Mouse (Mus musculus) CH12.LX (cell line): ENCODE data around the gene Zfpm1. TPM values are rescaled to one million over a fixed set of nuclear protein-coding genes. Genes with fewer than 3 reads are reported as not detected.
A peak's percentile ranks its signal among the peaks of the same experiment; 100 is the strongest.

Experiments
- DNase-seq: peaks from one replicate; pipeline ENCODE4 v3.0.0-alpha.2; 2013; ENCODE audit errors: extremely low read depth
- H3K27ac ChIP-seq: 2 replicates; pipeline ENCODE4 v1.5.1; 2012; ENCODE audit warnings: low read depth, mild to moderate bottlenecking, control low read depth, moderate library complexity; ENCODE audit not compliant: insufficient read depth
- H3K27me3 ChIP-seq: replicated peaks from 2 replicates; pipeline ENCODE3; 2012; ENCODE audit warnings: inconsistent platforms
- H3K36me3 ChIP-seq, 2 experiments: replicated peaks in 1 of 2; 2 replicates each; pipeline versions ENCODE3 to v1.6.1; 2012; ENCODE audit warnings: inconsistent platforms in 1 of 2, low read length in 1 of 2, mild to moderate bottlenecking in 1 of 2, mixed read lengths in 1 of 2, moderate library complexity in 1 of 2; ENCODE audit not compliant: control insufficient read depth in 1 of 2, insufficient read depth in 1 of 2
- H3K4me1 ChIP-seq, 2 experiments: 2 replicates each; pipeline ENCODE4 v1.6.1; 2012; ENCODE audit warnings: inconsistent platforms in 1 of 2, moderate library complexity in 1 of 2; ENCODE audit not compliant: insufficient read depth in 2 of 2, control insufficient read depth in 1 of 2
- H3K4me2 ChIP-seq: 2 replicates; pipeline ENCODE4 v1.6.1; 2012; ENCODE audit warnings: low read depth, mild to moderate bottlenecking, control low read depth; ENCODE audit not compliant: poor library complexity, insufficient read depth, severe bottlenecking
- H3K4me3 ChIP-seq, 3 experiments: fragments of 150-350 bp in 1 of 3; sonication (generic) in 1 of 3; replicated peaks in 1 of 3; 2 replicates each; pipeline versions ENCODE3 to v1.5.1; 2011 to 2012; ENCODE audit warnings: low read depth in 2 of 3, low read length in 2 of 3, mild to moderate bottlenecking in 2 of 3, moderate library complexity in 2 of 3, control low read depth in 1 of 3, improper control_type of control experiment in 1 of 3, inconsistent platforms in 1 of 3, mixed read lengths in 1 of 3; ENCODE audit not compliant: poor library complexity in 1 of 3
- H3K79me2 ChIP-seq: replicated peaks from 2 replicates; pipeline ENCODE4 v1.6.1; 2012; ENCODE audit warnings: mild to moderate bottlenecking, moderate library complexity; ENCODE audit not compliant: control insufficient read depth, poor library complexity, insufficient read depth, severe bottlenecking; ENCODE audit errors: extremely low read depth
- H3K9ac ChIP-seq: 2 replicates; pipeline ENCODE4 v1.6.1; 2012; ENCODE audit warnings: low read depth, mild to moderate bottlenecking, control low read depth, moderate library complexity; ENCODE audit not compliant: insufficient read depth
- H3K9me3 ChIP-seq: replicated peaks from 2 replicates; pipeline ENCODE3; 2012; ENCODE audit warnings: low read length, inconsistent platforms, mixed read lengths
- BHLHE40 ChIP-seq: IDR thresholded peaks from 2 replicates; pipeline ENCODE4 v1.6.1; 2011; ENCODE audit warnings: mild to moderate bottlenecking, low read depth, low read length, improper control_type of control experiment
- CHD1 ChIP-seq: IDR thresholded peaks from 2 replicates; pipeline ENCODE4 v1.6.1; 2012; ENCODE audit warnings: low read depth, low read length, improper control_type of control experiment, inconsistent platforms
- CHD2 ChIP-seq: IDR thresholded peaks from 2 replicates; pipeline ENCODE4 v1.6.1; 2011; ENCODE audit warnings: low read length, improper control_type of control experiment
- CTCF ChIP-seq, 2 experiments: IDR thresholded peaks in 1 of 2; conservative IDR thresholded peaks in 1 of 2; 2 replicates each; pipeline ENCODE4 v1.5.1; 2011 to 2012; ENCODE audit warnings: low read depth in 2 of 2, low read length in 2 of 2, improper control_type of control experiment in 1 of 2, inconsistent platforms in 1 of 2, mild to moderate bottlenecking in 1 of 2, moderate library complexity in 1 of 2
- E2F4 ChIP-seq: IDR thresholded peaks from 2 replicates; pipeline ENCODE4 v1.6.1; 2011; ENCODE audit warnings: low read depth, low read length, improper control_type of control experiment; ENCODE audit not compliant: insufficient replicate concordance
- ELF1 ChIP-seq: IDR thresholded peaks from 2 replicates; pipeline ENCODE4 v1.6.1; 2014; ENCODE audit warnings: low read depth, mild to moderate bottlenecking, inconsistent platforms, low read length, improper control_type of control experiment
- ETS1 ChIP-seq: conservative IDR thresholded peaks from 2 replicates; pipeline ENCODE4 v1.6.1; 2012; ENCODE audit warnings: low read depth, mild to moderate bottlenecking, inconsistent platforms, low read length, improper control_type of control experiment, moderate library complexity
- GABPA ChIP-seq: IDR thresholded peaks from 2 replicates; pipeline ENCODE4 v1.6.1; 2012; ENCODE audit warnings: low read depth, low read length, improper control_type of control experiment, inconsistent platforms; ENCODE audit not compliant: insufficient replicate concordance
- IRF4 ChIP-seq: IDR thresholded peaks from 2 replicates; pipeline ENCODE4 v1.6.1; 2014; ENCODE audit warnings: low read depth, mild to moderate bottlenecking, inconsistent platforms, low read length, improper control_type of control experiment
- JUN ChIP-seq: IDR thresholded peaks from 2 replicates; pipeline ENCODE4 v1.6.1; 2011; ENCODE audit warnings: low read depth, mild to moderate bottlenecking, low read length, improper control_type of control experiment, moderate library complexity; ENCODE audit not compliant: insufficient read depth
- KAT2A ChIP-seq: IDR thresholded peaks from 2 replicates; pipeline ENCODE4 v1.6.1; 2012; ENCODE audit warnings: low read length, improper control_type of control experiment, inconsistent platforms; ENCODE audit not compliant: insufficient replicate concordance
- MAFK ChIP-seq: IDR thresholded peaks from 2 replicates; pipeline ENCODE4 v1.6.1; 2011; ENCODE audit warnings: low read length, improper control_type of control experiment; ENCODE audit not compliant: insufficient replicate concordance
- MAX ChIP-seq: IDR thresholded peaks from 2 replicates; pipeline ENCODE4 v1.6.1; 2011; ENCODE audit warnings: low read length, improper control_type of control experiment
- MAZ ChIP-seq: IDR thresholded peaks from 2 replicates; pipeline ENCODE4 v1.6.1; 2012; ENCODE audit warnings: low read depth, mild to moderate bottlenecking, inconsistent platforms, low read length, improper control_type of control experiment, moderate library complexity
- MEF2A ChIP-seq: IDR thresholded peaks from 2 replicates; pipeline ENCODE4 v1.6.1; 2014; ENCODE audit warnings: low read depth, mild to moderate bottlenecking, inconsistent platforms, low read length, improper control_type of control experiment, borderline replicate concordance
- MXI1 ChIP-seq: IDR thresholded peaks from 2 replicates; pipeline ENCODE4 v1.6.1; 2011; ENCODE audit warnings: mild to moderate bottlenecking, low read depth, low read length, improper control_type of control experiment
- MYC ChIP-seq: IDR thresholded peaks from 2 replicates; pipeline ENCODE4 v1.6.1; 2011; ENCODE audit warnings: low read depth, mild to moderate bottlenecking, improper control_type of control experiment, low read length
- NELFE ChIP-seq: IDR thresholded peaks from 2 replicates; pipeline ENCODE4 v1.6.1; 2011; ENCODE audit warnings: low read depth, low read length, improper control_type of control experiment
- NRF1 ChIP-seq: IDR thresholded peaks from 2 replicates; pipeline ENCODE4 v1.6.1; 2014; ENCODE audit warnings: low read depth, mild to moderate bottlenecking, inconsistent platforms, low read length, improper control_type of control experiment, moderate library complexity
- PAX5 ChIP-seq: IDR thresholded peaks from 2 replicates; pipeline ENCODE4 v1.6.1; 2012; ENCODE audit warnings: low read length, inconsistent platforms, mixed read lengths
- POLR2A ChIP-seq: IDR thresholded peaks from 2 replicates; pipeline ENCODE4 v1.6.1; 2011; ENCODE audit warnings: low read depth, mild to moderate bottlenecking, improper control_type of control experiment, low read length
- POLR2AphosphoS2 ChIP-seq: IDR thresholded peaks from 2 replicates; pipeline ENCODE4 v1.6.1; 2011; ENCODE audit warnings: low read depth, low read length, improper control_type of control experiment
- RAD21 ChIP-seq: IDR thresholded peaks from 2 replicates; pipeline ENCODE4 v1.6.1; 2011; ENCODE audit warnings: low read depth, mild to moderate bottlenecking, low read length, improper control_type of control experiment, moderate library complexity
- RCOR1 ChIP-seq: conservative IDR thresholded peaks from 2 replicates; pipeline ENCODE4 v1.6.1; 2012; ENCODE audit warnings: low read depth, mild to moderate bottlenecking, inconsistent platforms, low read length, improper control_type of control experiment
- SIN3A ChIP-seq: IDR thresholded peaks from 2 replicates; pipeline ENCODE4 v1.6.1; 2012; ENCODE audit warnings: low read length, improper control_type of control experiment, inconsistent platforms
- TBP ChIP-seq: conservative IDR thresholded peaks from 2 replicates; pipeline ENCODE4 v1.6.1; 2011; ENCODE audit warnings: low read depth, low read length, improper control_type of control experiment
- USF1 ChIP-seq: IDR thresholded peaks from 2 replicates; pipeline ENCODE4 v1.6.1; 2014; ENCODE audit warnings: low read depth, mild to moderate bottlenecking, inconsistent platforms, low read length, improper control_type of control experiment
- USF2 ChIP-seq: conservative IDR thresholded peaks from 2 replicates; pipeline ENCODE4 v1.6.1; 2011; ENCODE audit warnings: low read depth, low read length, improper control_type of control experiment
- ZKSCAN1 ChIP-seq: IDR thresholded peaks from 2 replicates; pipeline ENCODE4 v1.6.1; 2012; ENCODE audit warnings: low read depth, inconsistent platforms, low read length, improper control_type of control experiment, borderline replicate concordance
- ZMIZ1 ChIP-seq: IDR thresholded peaks from 2 replicates; pipeline ENCODE4 v1.6.1; 2012; ENCODE audit warnings: low read depth, mild to moderate bottlenecking, inconsistent platforms, low read length, improper control_type of control experiment
- ZNF384 ChIP-seq: IDR thresholded peaks from 2 replicates; pipeline ENCODE4 v1.6.1; 2012; ENCODE audit warnings: low read depth, low read length, improper control_type of control experiment, inconsistent platforms
- dilution Hi-C: fragments of 300-500 bp; cut with MboI; formaldehyde crosslinking; loops from 2 replicates; pipeline ENCODE4 v1.14.3; 2020; ENCODE audit warnings: low sequenced_read_pairs; ENCODE audit not compliant: extremely low pct_unique_long_range_greater_than_20kb, extremely low pct_ligation_motif_present
- in situ Hi-C: fragments of 300-500 bp; cut with MboI; formaldehyde crosslinking; loops from 3 replicates; pipeline ENCODE4 v1.14.3; 2019; ENCODE audit warnings: low sequenced_read_pairs, low pct_ligation_motif_present, low pct_unique_long_range_greater_than_20kb, mixed read lengths
- polyA plus RNA-seq: library from polyadenylated mRNA; unstranded; fragments of >175 nt; gene quantifications from 2 replicates; pipeline ENCODE4 v1.2.1, GENCODE M21; 2012; ENCODE audit warnings: low read depth; ENCODE audit not compliant: insufficient read length
- total RNA-seq, 2 experiments: library from RNA; depleted of rRNA; stranded (reverse); fragments of 300-350 nt in 1 of 2; fragments of >200 nt in 1 of 2; gene quantifications; 2 replicates each; pipeline ENCODE4 v1.2.3; 2012 to 2014

Gene Zfpm1
- total and polyA plus RNA-seq, 3 experiments: 11.0 to 63.5 (median 30.1) TPM

GRCm38 (mm10) chr8:122262835-122263234, 19.1 kb upstream of the Zfpm1 start:
- in situ Hi-C loops: loop anchor here (10.0 kb wide), 2 partner anchors 288 to 408 kb away; no protein-coding TSS in a partner anchor
- DNase-seq: no peak
- H3K79me2 ChIP-seq: no peaks in the 10 kb centered on the region
- H3K27me3 ChIP-seq: peaks cover 93% of the 10 kb centered on the region
- H3K36me3 ChIP-seq: no peaks in the 10 kb centered on the region
- no peaks in the 10 kb centered on the region for H3K9me3 ChIP-seq
- peak overlapping the region in 1 of 3 experiments; percentile 21 for H3K4me3 ChIP-seq
- H3K4me2 ChIP-seq: peak overlapping the region; percentile 52; the same call in 1 of the 2 replicates
- H3K27ac ChIP-seq: no peak overlapping the region
- TF ChIP-seq RAD21 (no peak), RCOR1 (no peak), POLR2AphosphoS2 (no peak), ZNF384 (no peak), TBP (no peak), NELFE (no peak), JUN (no peak), KAT2A (no peak), MXI1 (no peak), MAFK (no peak)
- TF ChIP-seq, all 38 proteins: peak for 0
- Histone ChIP-seq H3K9ac (no peak overlapping the region), H3K4me1 (peaks cover 16 to 30% of the 10 kb centered on the region in 2 experiments)
- dilution Hi-C loops: no loop called here

GRCm38 (mm10) chr8:122264243-122264642, 17.7 kb upstream of the Zfpm1 start:
- Histone ChIP-seq H3K36me3 (no peaks in the 10 kb centered on the region), H3K4me3 (no peak overlapping the region), H3K27me3 (peaks cover 91% of the 10 kb centered on the region), H3K9me3 (no peaks in the 10 kb centered on the region), H3K27ac (no peak overlapping the region), H3K9ac (no peak overlapping the region), H3K79me2 (no peaks in the 10 kb centered on the region), H3K4me2 (peak overlapping the region; percentile 52), H3K4me1 (peaks cover 16 to 30% of the 10 kb centered on the region in 2 experiments)
- in situ Hi-C loops (loop anchor here (10.0 kb wide), 2 partner anchors 289 to 409 kb away; no protein-coding TSS in a partner anchor), dilution Hi-C loops (no loop called here)
- peak; percentile 64 for DNase-seq
- no peak for TF ChIP-seq ZMIZ1
- TF ChIP-seq TBP: no peak
- no peak for TF ChIP-seq ETS1
- TF ChIP-seq KAT2A: no peak
- TF ChIP-seq CHD2: peak; percentile 52; the same call in 1 of the 2 replicates
- no peak for TF ChIP-seq POLR2AphosphoS2
- TF ChIP-seq JUN: peak; percentile 19; the same call in 1 of the 2 replicates
- no peak for TF ChIP-seq USF2
- no peak for TF ChIP-seq ZKSCAN1
- TF ChIP-seq E2F4: no peak
- TF ChIP-seq MAZ: no peak
- TF ChIP-seq RAD21: no peak
- TF ChIP-seq CTCF (conservative IDR thresholded peaks at IDR 0.05 in 1 of 2, IDR thresholded peaks at IDR 0.05 in 1 of 2; ENCODE audit: low read depth in 2 of 2, low read length in 2 of 2): no peak
- no peak for TF ChIP-seq PAX5
- no peak for TF ChIP-seq MYC
- 0 out of 2 replicates have a peak, but pooled peaks have one; percentile 8 for TF ChIP-seq BHLHE40
- no peak for TF ChIP-seq CHD1
- TF ChIP-seq POLR2A: no peak
- TF ChIP-seq ZNF384: no peak
- 0 out of 2 replicates have a peak, but pooled peaks have one; percentile 18 for TF ChIP-seq MEF2A
- TF ChIP-seq MXI1: no peak
- TF ChIP-seq MAX: no peak
- TF ChIP-seq ELF1: no peak
- TF ChIP-seq MAFK: no peak
- TF ChIP-seq NRF1: no peak
- TF ChIP-seq SIN3A: no peak
- TF ChIP-seq RCOR1: no peak
- peak; percentile 85; the same call in 1 of the 2 replicates for TF ChIP-seq IRF4
- no peak for TF ChIP-seq GABPA
- TF ChIP-seq USF1: no peak
